Comparison of ENCODE assay signal across 10 mouse cellular contexts in genomic region chr15:25589916-25590315, GRCm38 (mm10). TPM values are rescaled to one million over a fixed set of nuclear protein-coding genes. Genes with fewer than 3 reads are reported as not detected.
A peak's percentile ranks its signal among the peaks of the same experiment; 100 is the strongest.
DNase-seq lines count a peak whose midpoint lies in the region; ATAC-seq and TF ChIP-seq lines count a peak whose summit lies in the region.
"Had no signal": no experiment of that assay in that cellular context is flagged by ENCODE, and none has a peak within 500 bp of the region (broad histone marks: within the 10 kb centered on the region; RNA-seq: fewer than 3 reads in every experiment).

No protein-coding gene starts in this region.

- H3K36me3 ChIP-seq in heart, embryonic 11.5 days (ENCODE audit: control insufficient read depth, insufficient read depth, low read length) = no peaks in the 10 kb centered on the region
- H3K36me3 ChIP-seq in kidney, embryonic 14.5 days (ENCODE audit: control insufficient read depth, insufficient read depth, low read length) = no peaks in the 10 kb centered on the region
- no peaks in the 10 kb centered on the region for H3K36me3 ChIP-seq in midbrain, embryonic 13.5 days
- H3K36me3 ChIP-seq in thymus, adult 2 months (ENCODE audit: control insufficient read depth, insufficient read depth, low read length) = no peaks in the 10 kb centered on the region
- H3K36me3 ChIP-seq: embryonic facial prominence, embryonic 15.5 days had no signal

- 76% methylated on average over 5 of the region's 5 CpGs for WGBS in heart, embryonic 11.5 days (ENCODE audit: insufficient replicate concordance)
- 57% methylated on average over 5 of the region's 5 CpGs for WGBS in kidney, embryonic 14.5 days
- WGBS in midbrain, embryonic 13.5 days = 84% methylated on average over 5 of the region's 5 CpGs
- WGBS in thymus, adult 2 months = 98% methylated on average over 5 of the region's 5 CpGs

- no peaks in the 10 kb centered on the region for H3K9me3 ChIP-seq in heart, embryonic 11.5 days (replicated peaks; ENCODE audit: control insufficient read depth, low read length)
- no peaks in the 10 kb centered on the region for H3K9me3 ChIP-seq in kidney, embryonic 14.5 days (ENCODE audit: control insufficient read depth, low read length)
- no peaks in the 10 kb centered on the region for H3K9me3 ChIP-seq in midbrain, embryonic 13.5 days
- H3K9me3 ChIP-seq: embryonic facial prominence, embryonic 15.5 days; megakaryocyte, embryonic 14.5 days had no signal

- TF ChIP-seq CTCF in left cerebral cortex, adult 2 months (IDR thresholded peaks at IDR 0.05) = no peak
- TF ChIP-seq CTCF in thymus, adult 2 months (IDR thresholded peaks at IDR 0.05; ENCODE audit: borderline replicate concordance, control insufficient read depth, extremely low read depth, insufficient read depth, low read length, poor library complexity) = no peak

- H3K9ac ChIP-seq in heart, embryonic 11.5 days (ENCODE audit: low read depth, low read length) = no peak overlapping the region
- H3K9ac ChIP-seq in kidney, embryonic 14.5 days (ENCODE audit: low read depth, low read length) = no peak overlapping the region
- H3K9ac ChIP-seq in midbrain, embryonic 13.5 days (replicated peaks) = no peak overlapping the region
- H3K9ac ChIP-seq: embryonic facial prominence, embryonic 15.5 days had no signal

- H3K4me2 ChIP-seq in heart, embryonic 11.5 days = no peak overlapping the region
- no peak overlapping the region for H3K4me2 ChIP-seq in kidney, embryonic 14.5 days (replicated peaks; ENCODE audit: low read depth, low read length)
- H3K4me2 ChIP-seq in midbrain, embryonic 13.5 days (replicated peaks) = no peak overlapping the region
- H3K4me2 ChIP-seq: embryonic facial prominence, embryonic 15.5 days had no signal

- no peak for ATAC-seq in heart, embryonic 11.5 days (replicated peaks; ENCODE audit: insufficient number of reproducible peaks, low FRiP score, low TSS enrichment)
- peak; percentile 45; the same call in 1 of the 2 replicates for ATAC-seq in kidney, embryonic 14.5 days (ENCODE audit: low FRiP score, low TSS enrichment)
- no peak for ATAC-seq in midbrain, embryonic 13.5 days

- H3K27me3 ChIP-seq in heart, embryonic 11.5 days (ENCODE audit: control insufficient read depth, insufficient read depth, low read length) = no peaks in the 10 kb centered on the region
- no peaks in the 10 kb centered on the region for H3K27me3 ChIP-seq in kidney, embryonic 14.5 days (ENCODE audit: control insufficient read depth, insufficient read depth, low read length)
- H3K27me3 ChIP-seq in midbrain, embryonic 13.5 days = no peaks in the 10 kb centered on the region
- no peaks in the 10 kb centered on the region for H3K27me3 ChIP-seq in thymus, adult 2 months (ENCODE audit: control insufficient read depth, insufficient read depth, low read length)
- H3K27me3 ChIP-seq: embryonic facial prominence, embryonic 15.5 days; megakaryocyte, embryonic 14.5 days had no signal

- intact Hi-C loops in left cerebral cortex, adult 2 months (cut with DNase I) = no loop called here

- no peak overlapping the region for H3K4me3 ChIP-seq in heart, embryonic 11.5 days (ENCODE audit: low read depth, low read length)
- no peak overlapping the region for H3K4me3 ChIP-seq in kidney, embryonic 14.5 days (ENCODE audit: low read length)
- no peak overlapping the region for H3K4me3 ChIP-seq in left cerebral cortex, adult 2 months
- no peak overlapping the region for H3K4me3 ChIP-seq in midbrain, embryonic 13.5 days (replicated peaks)
- no peak overlapping the region for H3K4me3 ChIP-seq in thymus, adult 2 months (ENCODE audit: control insufficient read depth, insufficient read depth, low read length)
- H3K4me3 ChIP-seq: embryonic facial prominence, embryonic 15.5 days; megakaryocyte, embryonic 14.5 days had no signal

- peaks cover 8% of the 10 kb centered on the region; the same call in 1 of the 2 replicates for H3K4me1 ChIP-seq in heart, embryonic 11.5 days (ENCODE audit: control insufficient read depth, insufficient read depth, low read length)
- H3K4me1 ChIP-seq in kidney, embryonic 14.5 days (ENCODE audit: control insufficient read depth, insufficient read depth, low read length) = peaks cover 25% of the 10 kb centered on the region
- 0 out of 2 replicates have a peak, but pooled peaks cover 10% of the 10 kb centered on the region for H3K4me1 ChIP-seq in midbrain, embryonic 13.5 days (replicated peaks)
- H3K4me1 ChIP-seq in thymus, adult 2 months (replicated peaks; ENCODE audit: control insufficient read depth, insufficient read depth, low read length) = peaks cover 27% of the 10 kb centered on the region

- no peak for TF ChIP-seq POLR2A in thymus, adult 2 months (IDR thresholded peaks at IDR 0.05; ENCODE audit: control insufficient read depth, extremely low read depth, insufficient read depth, low read length, poor library complexity)

- H3K27ac ChIP-seq in heart, embryonic 11.5 days (ENCODE audit: low read depth, low read length) = no peak overlapping the region
- peak overlapping the region; percentile 14; the same call in 1 of the 2 replicates for H3K27ac ChIP-seq in kidney, embryonic 14.5 days (ENCODE audit: low read depth, low read length)
- H3K27ac ChIP-seq in left cerebral cortex, adult 2 months = no peak overlapping the region
- no peak overlapping the region for H3K27ac ChIP-seq in midbrain, embryonic 13.5 days
- no peak overlapping the region for H3K27ac ChIP-seq in thymus, adult 2 months (ENCODE audit: control insufficient read depth, insufficient read depth, low read length)
- H3K27ac ChIP-seq: embryonic facial prominence, embryonic 15.5 days had no signal

- DNase-seq in heart, adult 11 months = peak; percentile 96
- peak; percentile 41 for DNase-seq in cerebellum, adult 11 months
- DNase-seq in lung, postnatal 25 days (ENCODE audit: low spot score) = peak; percentile 70
- no peak for DNase-seq in left cerebral cortex, adult 2 months (ENCODE audit: extremely low spot score in 1 of 2, low spot score in 2 of 2)
- DNase-seq in thymus, adult 2 months = no peak

RNA-seq across cellular contexts. Expression of gene Myo10, which starts 32.4 kb away (rescaled TPM):
- 11.5 and 15.4 TPM in 2 replicates for polyA plus RNA-seq in heart, embryonic 11.5 days (2014; fragmentation: Nextera tagmentation; extraction: Ambion mirVana)
- polyA plus RNA-seq in kidney, embryonic 14.5 days (2014; fragmentation: Nextera tagmentation; extraction: Ambion mirVana) = 34.0 and 52.2 TPM in 2 replicates
- 10 to 100 TPM; 42.1 to 46.9 TPM for total RNA-seq in left cerebral cortex, adult 2 months (2021)
- 42.9 and 43.5 TPM in 2 replicates for polyA plus RNA-seq in midbrain, embryonic 13.5 days (2015; fragmentation: Nextera tagmentation; extraction: Ambion mirVana)
- 26.1 and 29.9 TPM in 2 replicates for polyA plus RNA-seq in thymus, adult 2 months (2012; rRNA removed)

Comparison
In these comparisons a context has a peak if more than half of its experiments do, and no peak if none do; other contexts are left out.
1. DNase-seq: peak in heart, adult 11 months (single experiment), cerebellum, adult 11 months (single experiment) and lung, postnatal 25 days (single experiment); none in left cerebral cortex, adult 2 months (0 of 2) and thymus, adult 2 months (single experiment).